Mouse (Mus musculus) neural tube, embryonic 12.5 days (tissue): ENCODE measurements around the gene Rpl5. TPM values are rescaled to one million over a fixed set of nuclear protein-coding genes. Genes with fewer than 3 reads are reported as not detected.

ENCODE experiments used
- polyA plus RNA-seq: library from polyadenylated mRNA; unstranded; fragments of >200 nt; fragmentation: Nextera tagmentation; extraction: Ambion mirVana; gene quantifications from 2 replicates; pipeline ENCODE4 v1.2.1, GENCODE M21; 2016

The Rpl5 gene
- polyA plus RNA-seq, 1 experiment from 2014 or later = 58.6 TPM

Other genes starting within 250 kb of the Rpl5 start
- not detected in 2 replicates for gene Gfi1, start 174.5 kb upstream of the Rpl5 start, polyA plus RNA-seq
- 0.19 TPM in 2 replicates for gene Ube2d2b, start 70.4 kb upstream of the Rpl5 start, polyA plus RNA-seq
- 55.1 and 59.4 TPM in 2 replicates for gene Evi5, start 25.4 kb upstream of the Rpl5 start, polyA plus RNA-seq
- gene Fam69a, start 86.6 kb downstream of the Rpl5 start, polyA plus RNA-seq = 32.6 and 35.6 TPM in 2 replicates
- gene Mtf2, start 165.2 kb downstream of the Rpl5 start, polyA plus RNA-seq = 124 and 132 TPM in 2 replicates
- 25.5 and 27.7 TPM in 2 replicates for gene Tmed5, start 232.1 kb downstream of the Rpl5 start, polyA plus RNA-seq
- 6.8 and 8.4 TPM in 2 replicates for gene Ccdc18, start 232.4 kb downstream of the Rpl5 start, polyA plus RNA-seq